Mouse (Mus musculus): ENCODE data around the gene Dusp5.
"Not testable (repeated sequence)": the region's sequence is repeated elsewhere in the genome, so short reads cannot be mapped to it uniquely, and the experiment has no call there.

The Dusp5 gene

GRCm38 (mm10) chr19:53528752-53529454 lies at the start of gene Dusp5:
Dusp5 (plus strand) TSS chr19:53529109.
- DNase-seq (ENCODE audit: low spot score in 2 of 2): peak; percentile 93 to 97

GRCm38 (mm10) chr19:53479590-53479989 lies 49.3 kb upstream of the Dusp5 start:
- DNase-seq (ENCODE audit: low spot score in 2 of 2): no peak

GRCm38 (mm10) chr19:53482093-53482492 lies 46.8 kb upstream of the Dusp5 start:
- DNase-seq (ENCODE audit: low spot score in 2 of 2): no peak

- no peak for DNase-seq (ENCODE audit: low spot score in 2 of 2)
Observed at GRCm38 (mm10) chr19:53482527-53482926, 46.4 kb upstream of the Dusp5 start.

GRCm38 (mm10) chr19:53483984-53484383 lies 44.9 kb upstream of the Dusp5 start:
- no peak for DNase-seq (ENCODE audit: low spot score in 2 of 2)

- DNase-seq (ENCODE audit: low spot score in 2 of 2): no peak
Observed at GRCm38 (mm10) chr19:53484918-53485317, 44.0 kb upstream of the Dusp5 start.

- DNase-seq (ENCODE audit: low spot score in 2 of 2): no peak
Observed at GRCm38 (mm10) chr19:53489187-53489586, 39.7 kb upstream of the Dusp5 start.

- no peak for DNase-seq (ENCODE audit: low spot score in 2 of 2)
Observed at GRCm38 (mm10) chr19:53489910-53490309, 39.0 kb upstream of the Dusp5 start.

- no peak for DNase-seq (ENCODE audit: low spot score in 2 of 2)
Observed at GRCm38 (mm10) chr19:53490898-53491297, 38.0 kb upstream of the Dusp5 start.

GRCm38 (mm10) chr19:53492528-53492927 lies 36.4 kb upstream of the Dusp5 start:
- DNase-seq (ENCODE audit: low spot score in 2 of 2): no peak

- peak; percentile 36 to 60 for DNase-seq (ENCODE audit: low spot score in 2 of 2)
Observed at GRCm38 (mm10) chr19:53493866-53494265, 35.0 kb upstream of the Dusp5 start.

GRCm38 (mm10) chr19:53497910-53498309 lies 31.0 kb upstream of the Dusp5 start:
- DNase-seq (ENCODE audit: low spot score in 2 of 2): no peak

- no peak for DNase-seq (ENCODE audit: low spot score in 2 of 2)
Observed at GRCm38 (mm10) chr19:53499049-53499448, 29.9 kb upstream of the Dusp5 start.

- no peak for DNase-seq (ENCODE audit: low spot score in 2 of 2)
Observed at GRCm38 (mm10) chr19:53499451-53499940, 29.4 kb upstream of the Dusp5 start.

GRCm38 (mm10) chr19:53500298-53501006 lies 28.5 kb upstream of the Dusp5 start:
- DNase-seq (ENCODE audit: low spot score in 2 of 2): peak; percentile 32 to 35

GRCm38 (mm10) chr19:53501239-53501638 lies 27.7 kb upstream of the Dusp5 start:
- DNase-seq (ENCODE audit: low spot score in 2 of 2): not testable (repeated sequence)

- no peak for DNase-seq (ENCODE audit: low spot score in 2 of 2)
Observed at GRCm38 (mm10) chr19:53501765-53502164, 27.1 kb upstream of the Dusp5 start.

GRCm38 (mm10) chr19:53502891-53503371 lies 26.0 kb upstream of the Dusp5 start:
- DNase-seq (ENCODE audit: low spot score in 2 of 2): no peak

- no peak for DNase-seq (ENCODE audit: low spot score in 2 of 2)
Observed at GRCm38 (mm10) chr19:53504181-53504580, 24.7 kb upstream of the Dusp5 start.

- DNase-seq (ENCODE audit: low spot score in 2 of 2): no peak
Observed at GRCm38 (mm10) chr19:53505728-53506127, 23.2 kb upstream of the Dusp5 start.

GRCm38 (mm10) chr19:53507497-53507896 lies 21.4 kb upstream of the Dusp5 start:
- DNase-seq (ENCODE audit: low spot score in 2 of 2): no peak

- no peak for DNase-seq (ENCODE audit: low spot score in 2 of 2)
Observed at GRCm38 (mm10) chr19:53511244-53511934, 17.5 kb upstream of the Dusp5 start.
